Mouse (Mus musculus): ENCODE data around the gene Smurf1. TPM values are rescaled to one million over a fixed set of nuclear protein-coding genes. Genes with fewer than 3 reads are reported as not detected.

Gene Smurf1
- polyA plus RNA-seq, 1 experiment: 1.3 TPM

GRCm38 (mm10) chr5:144828365-144829102 is 137.1 kb downstream of the Smurf1 start:
- TF ChIP-seq GATA1 (IDR thresholded peaks at IDR 0.05; ENCODE audit: low read length): no peak

Other genes starting within 250 kb of the Smurf1 start
- not detected in 2 replicates for gene Tmem130, start 204.0 kb downstream of the Smurf1 start, polyA plus RNA-seq (2012)
- gene Trrap, start 198.1 kb downstream of the Smurf1 start, polyA plus RNA-seq (2012): 32.2 and 48.4 TPM in 2 replicates
- gene Gm4871, start 66.9 kb upstream of the Smurf1 start, polyA plus RNA-seq (2012): not detected in 2 replicates
- not detected in 2 replicates for gene 1700018F24Rik, start 77.1 kb upstream of the Smurf1 start, polyA plus RNA-seq (2012)
- 58.2 and 74.9 TPM in 2 replicates for gene Arpc1a, start 118.0 kb upstream of the Smurf1 start, polyA plus RNA-seq (2012)
- gene Kpna7, start 118.2 kb upstream of the Smurf1 start, polyA plus RNA-seq (2012): not detected in 2 replicates
- 1,143 and 1,353 TPM in 2 replicates for gene Arpc1b, start 148.4 kb upstream of the Smurf1 start, polyA plus RNA-seq (2012)
- 191 and 266 TPM in 2 replicates for gene Pdap1, start 174.4 kb upstream of the Smurf1 start, polyA plus RNA-seq (2012)
- gene Bud31, start 174.5 kb upstream of the Smurf1 start, polyA plus RNA-seq (2012): 3.4 and 3.6 TPM in 2 replicates
- gene Ptcd1, start 201.3 kb upstream of the Smurf1 start, polyA plus RNA-seq (2012): 19.6 and 19.7 TPM in 2 replicates
- 89.0 and 101 TPM in 2 replicates for gene Cpsf4, start 201.4 kb upstream of the Smurf1 start, polyA plus RNA-seq (2012)
- 20.2 and 83.7 TPM in 2 replicates for gene Atp5j2, start 226.2 kb upstream of the Smurf1 start, polyA plus RNA-seq (2012)
- 2.3 TPM in 2 replicates for gene Zkscan14, start 236.0 kb upstream of the Smurf1 start, polyA plus RNA-seq (2012)
- gene Zkscan5, start 238.7 kb upstream of the Smurf1 start, polyA plus RNA-seq (2012): 1.5 and 3.1 TPM in 2 replicates

Measured in G1E-ER4 (cell line).